In genomic region chr10:110855645-110856383, GRCm38 (mm10) we compare ENCODE assay signal across 7 mouse cellular contexts.
DNase-seq lines count a peak whose midpoint lies in the region; ATAC-seq and TF ChIP-seq lines count a peak whose summit lies in the region.
"Not testable (repeated sequence)": the region's sequence is repeated elsewhere in the genome, so short reads cannot be mapped to it uniquely, and the experiment has no call there.

No protein-coding gene starts in this region.

- not testable (repeated sequence) for H3K9me3 ChIP-seq in ES-Bruce4 (replicated peaks; ENCODE audit: control insufficient read depth, insufficient read depth, low read length, poor library complexity, severe bottlenecking); heart, postnatal 0 days (replicated peaks; ENCODE audit: control insufficient read depth, low read length); kidney, embryonic 15.5 days (replicated peaks); limb, embryonic 11.5 days (ENCODE audit: control insufficient read depth, low read length)

- not testable (repeated sequence) for H3K4me2 ChIP-seq in heart, postnatal 0 days (ENCODE audit: low read depth, low read length); kidney, embryonic 15.5 days; limb, embryonic 11.5 days (ENCODE audit: low read depth, severe bottlenecking)

- not testable (repeated sequence) for H3K4me3 ChIP-seq in ES-Bruce4 (ENCODE audit: low read depth, low read length); heart, postnatal 0 days (ENCODE audit: low read depth, low read length); kidney, embryonic 15.5 days (replicated peaks); limb, embryonic 11.5 days (ENCODE audit: low read depth, low read length)

- not testable (repeated sequence) for H3K36me3 ChIP-seq in ES-Bruce4 (ENCODE audit: control insufficient read depth, insufficient read depth, low read length, poor library complexity, severe bottlenecking); heart, postnatal 0 days (replicated peaks; ENCODE audit: control insufficient read depth, insufficient read depth, low read length); kidney, embryonic 15.5 days; limb, embryonic 11.5 days (ENCODE audit: control insufficient read depth, insufficient read depth, low read length)

- peak; percentile 96 for TF ChIP-seq EP300 in ES-Bruce4 (IDR thresholded peaks at IDR 0.05; ENCODE audit: insufficient read depth, low read depth, low read length)
- TF ChIP-seq EP300 in heart, postnatal 0 days (IDR thresholded peaks at IDR 0.05; ENCODE audit: low read depth): not testable (repeated sequence)

- TF ChIP-seq POLR2A in ES-Bruce4 (IDR thresholded peaks at IDR 0.05; ENCODE audit: insufficient read depth, low read length): not testable (repeated sequence)

- H3K27ac ChIP-seq in ES-Bruce4 (ENCODE audit: insufficient read depth, low read length): peak overlapping the region; percentile 99
- not testable (repeated sequence) for H3K27ac ChIP-seq in heart, postnatal 0 days (ENCODE audit: low read depth); kidney, embryonic 15.5 days; limb, embryonic 11.5 days (replicated peaks; ENCODE audit: low read depth, low read length)

- peak; percentile 52 for DNase-seq in WW6 (ENCODE audit: low read depth, low spot score)
- not testable (repeated sequence) for DNase-seq in heart, postnatal 0 days (ENCODE audit: low spot score)
- DNase-seq in kidney, adult 18-20 months: peak; percentile 54
- DNase-seq in kidney, postnatal 14 days: peak; percentile 40
- DNase-seq in limb, embryonic 11.5 days (ENCODE audit: low spot score): peak; percentile 46

- H3K27me3 ChIP-seq in ES-Bruce4 (ENCODE audit: control insufficient read depth, insufficient read depth, low read length, poor library complexity, severe bottlenecking); heart, postnatal 0 days (ENCODE audit: control insufficient read depth, insufficient read depth, low read length); kidney, embryonic 15.5 days; limb, embryonic 11.5 days (ENCODE audit: control insufficient read depth, insufficient read depth, low read length): not testable (repeated sequence)

- H3K9ac ChIP-seq in ES-Bruce4 (ENCODE audit: low read depth, poor library complexity, severe bottlenecking): peak overlapping the region; percentile 66
- not testable (repeated sequence) for H3K9ac ChIP-seq in heart, postnatal 0 days (replicated peaks; ENCODE audit: low read depth, low read length); kidney, embryonic 15.5 days; limb, embryonic 11.5 days (ENCODE audit: low read length)

- not testable (repeated sequence) for ATAC-seq in heart, postnatal 0 days (ENCODE audit: insufficient read depth, low read depth); limb, embryonic 11.5 days (ENCODE audit: insufficient number of reproducible peaks, low FRiP score, low TSS enrichment, low read depth)
- ATAC-seq in kidney, embryonic 15.5 days (replicated peaks; ENCODE audit: low FRiP score): peak; percentile 49; the same call in 1 of the 2 replicates

- peak; percentile 34 for TF ChIP-seq CTCF in ES-Bruce4 (IDR thresholded peaks at IDR 0.05; ENCODE audit: low read depth, low read length)
- TF ChIP-seq CTCF in heart, postnatal 0 days (IDR thresholded peaks at IDR 0.05; ENCODE audit: low read depth): peak; percentile 26

- WGBS in heart, postnatal 0 days: 30% methylated on average over 4 of the region's 4 CpGs
- 23% methylated on average over 4 of the region's 4 CpGs for WGBS in kidney, embryonic 15.5 days
- 31% methylated on average over 4 of the region's 4 CpGs for WGBS in limb, embryonic 11.5 days

- not testable (repeated sequence) for H3K4me1 ChIP-seq in ES-Bruce4 (ENCODE audit: control insufficient read depth, insufficient read depth, low read length); heart, postnatal 0 days (ENCODE audit: control insufficient read depth, insufficient read depth); kidney, embryonic 15.5 days; limb, embryonic 11.5 days (ENCODE audit: control insufficient read depth, insufficient read depth, low read length)
